Mouse (Mus musculus): Measurements from ENCODE around the gene Ctnnbip1.

GRCm38 (mm10) chr4:149504858-149505257 is 13.2 kb upstream of the Ctnnbip1 start:
- TF ChIP-seq TAL1 (IDR thresholded peaks at IDR 0.05; ENCODE audit: low read length), result no peak
- TF ChIP-seq GATA1 (IDR thresholded peaks at IDR 0.05; ENCODE audit: low read length), result no peak
